Mouse (Mus musculus) layer of hippocampus, postnatal 14 days (tissue): ENCODE data around the gene Sik2. TPM values are rescaled to one million over a fixed set of nuclear protein-coding genes. Genes with fewer than 3 reads are reported as not detected.

Source experiments
- DNase-seq, 2 experiments: peaks; one replicate each; pipeline ENCODE4 v3.0.0; 2021 to 2022; ENCODE audit warnings: low spot score in 2 of 2, mixed read lengths in 1 of 2
- total RNA-seq, 2 experiments: library from RNA; stranded (reverse); gene quantifications; 2 replicates each; pipeline ENCODE4 v1.2.3; 2021

The Sik2 gene
- total RNA-seq, 2 experiments from 2014 or later = 34.6 to 42.5 TPM

DNA sequence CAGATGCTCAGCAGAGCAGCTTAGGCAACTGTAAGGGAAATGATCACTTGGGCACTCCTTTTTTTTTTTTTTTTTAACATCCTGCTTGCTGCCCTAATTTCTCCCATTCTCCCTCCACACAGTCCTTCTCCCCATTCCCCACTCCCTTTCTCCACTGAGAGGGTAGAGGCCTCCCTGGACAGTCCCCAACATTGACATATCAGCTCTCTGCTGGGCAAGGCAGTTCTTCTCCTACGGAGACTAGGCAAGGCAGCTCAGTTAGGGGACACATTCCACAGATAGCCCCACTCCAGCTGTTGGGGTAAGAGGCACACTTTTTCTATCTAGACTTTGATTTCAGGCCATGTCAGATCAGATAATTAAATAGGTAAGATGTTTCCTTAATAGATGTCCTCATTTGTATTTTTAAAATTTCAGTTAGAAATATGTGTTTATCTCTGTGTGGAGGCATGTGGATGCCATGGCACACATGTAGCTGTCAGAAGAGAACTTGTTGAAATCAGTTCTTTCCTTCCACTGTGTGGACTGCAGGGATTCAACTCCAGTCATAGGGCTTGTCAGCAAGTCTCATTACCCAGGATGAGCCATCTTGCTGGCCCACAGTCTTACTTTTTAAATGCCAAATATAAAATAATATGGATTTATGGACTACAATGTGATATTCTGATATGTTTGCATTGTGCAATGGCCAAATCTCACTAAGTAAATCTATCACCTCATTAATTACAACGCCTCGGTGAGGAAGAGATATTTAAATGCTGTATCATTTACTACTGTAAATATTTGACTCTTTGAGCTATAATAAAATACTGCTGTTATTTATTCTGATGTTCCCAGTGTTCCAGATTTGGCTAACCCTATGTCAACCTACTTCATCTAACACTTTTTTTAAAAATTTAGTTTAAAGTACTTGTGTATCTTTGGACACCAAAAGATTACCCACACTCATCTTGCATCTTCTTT lies 87.7 kb downstream of the Sik2 start:
- DNase-seq = no peak

DNA sequence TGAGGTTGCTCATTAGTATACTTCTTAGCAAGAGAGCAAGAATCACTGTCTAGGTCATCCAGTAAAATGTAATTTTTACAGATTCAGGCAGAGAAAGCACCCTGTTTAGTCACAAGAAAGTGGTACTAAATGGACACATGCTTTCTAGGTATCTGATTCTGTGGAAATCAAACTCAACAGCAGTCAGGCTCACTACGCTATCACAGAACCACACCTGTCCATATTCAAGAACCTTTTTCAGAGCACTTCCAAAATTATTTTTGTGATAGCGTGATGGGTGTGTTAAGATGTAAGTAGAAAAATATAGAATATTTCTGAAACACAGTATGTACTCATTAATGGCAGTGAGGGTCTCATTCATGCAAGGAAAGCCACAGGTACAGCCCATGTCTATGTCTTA lies 89.3 kb downstream of the Sik2 start:
- DNase-seq = no peak

GRCm38 (mm10) chr9:50918131-50918530 lies 90.7 kb downstream of the Sik2 start:
- no peak for DNase-seq

DNA sequence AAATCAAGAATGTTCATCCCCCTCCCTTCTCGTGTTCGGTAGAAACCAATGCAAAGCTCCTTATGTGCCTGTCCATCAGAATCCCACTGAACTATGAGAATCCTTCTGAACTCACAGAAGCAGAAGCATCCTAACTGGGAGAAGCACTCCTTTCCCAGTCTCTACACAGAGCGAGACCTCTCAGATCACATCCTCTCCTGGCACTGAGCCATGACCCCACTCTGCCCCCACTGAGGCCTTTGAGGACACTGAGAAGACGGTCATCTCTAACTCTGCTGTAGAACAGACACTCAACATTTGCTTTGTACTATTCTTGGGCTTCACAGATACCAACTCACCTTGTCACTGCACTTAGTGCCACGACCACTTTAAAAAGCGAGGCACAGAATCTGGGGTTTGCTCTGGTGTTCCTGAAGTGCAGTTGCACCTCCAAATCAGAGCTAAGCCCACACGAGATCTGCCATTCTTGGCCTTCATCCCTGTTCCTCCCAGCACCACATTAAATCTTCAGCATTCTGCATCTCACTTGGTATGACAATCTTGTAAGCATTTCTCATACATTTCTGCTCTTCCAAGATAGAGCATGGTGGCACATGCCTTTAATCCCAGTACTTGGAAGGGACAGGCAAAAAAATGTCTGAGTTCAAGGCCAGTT lies 96.9 kb downstream of the Sik2 start:
- DNase-seq = no peak

- no peak for DNase-seq
Measured at GRCm38 (mm10) chr9:50905321-50905720, 103.6 kb downstream of the Sik2 start.

DNA sequence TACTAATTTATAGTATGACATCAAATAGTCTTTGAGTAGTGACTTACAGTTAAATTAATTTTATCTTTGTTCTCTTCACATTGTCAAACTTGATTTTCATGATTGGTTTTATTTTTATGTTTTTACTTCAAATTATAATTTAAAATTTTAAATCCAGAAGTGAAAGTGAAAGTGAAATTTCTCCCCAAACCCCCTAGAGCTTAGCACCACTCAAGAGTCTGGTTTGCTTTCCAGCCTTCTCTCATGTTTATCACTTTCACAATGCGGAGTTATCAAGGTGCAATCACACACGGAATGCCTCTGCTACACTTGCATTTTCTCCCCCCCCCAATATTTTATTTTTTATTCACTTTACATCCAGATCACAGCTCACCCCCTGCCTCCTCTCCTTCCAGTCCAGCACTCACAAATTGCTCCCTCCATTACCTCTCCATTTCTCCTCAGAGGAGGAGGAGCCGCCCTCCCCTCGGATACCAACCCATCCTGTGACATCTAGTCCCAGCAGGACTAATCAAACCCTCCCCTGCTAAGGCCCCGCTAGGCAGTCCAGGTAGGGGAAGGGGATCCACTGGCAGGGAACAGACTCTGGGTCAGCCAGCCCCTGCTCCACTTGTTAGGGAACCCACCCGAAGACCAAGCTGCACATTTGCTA lies 104.6 kb downstream of the Sik2 start:
- DNase-seq = no peak

GRCm38 (mm10) chr9:50900026-50900920 lies 108.6 kb downstream of the Sik2 start:
- peak in 1 of 2 experiments; percentile 35 for DNase-seq

- DNase-seq = peak; percentile 50 to 74
Measured at GRCm38 (mm10) chr9:50893665-50894064, 115.2 kb downstream of the Sik2 start.

DNA sequence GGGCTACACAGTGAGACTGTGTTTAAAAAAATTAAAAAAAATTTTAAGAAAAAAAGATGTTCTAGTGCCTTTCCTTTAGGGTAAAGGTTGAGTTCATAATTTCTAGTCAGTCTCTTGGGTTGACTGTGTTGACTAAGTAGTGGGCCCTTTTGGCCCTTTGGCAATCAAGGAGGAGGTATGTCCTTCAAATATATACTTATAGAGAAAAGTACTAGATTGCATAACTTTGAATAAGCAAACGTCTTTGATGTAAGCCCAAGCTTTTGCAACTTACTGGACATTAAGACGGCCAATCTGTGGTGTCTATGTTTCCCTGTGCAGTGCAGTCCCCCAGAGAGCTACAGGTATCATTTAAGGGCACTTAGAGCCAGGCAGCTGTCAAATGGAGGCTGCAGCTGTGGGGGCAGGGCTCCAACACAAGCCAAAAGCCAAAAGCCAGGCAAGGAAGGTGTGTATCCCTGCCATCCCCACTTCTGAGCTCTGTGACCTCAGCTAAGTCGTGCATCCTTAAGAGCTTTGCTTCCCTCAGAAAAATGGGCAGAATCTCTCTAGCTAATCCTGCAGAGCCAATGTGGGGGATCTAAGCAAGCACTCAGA lies 118.3 kb downstream of the Sik2 start:
- DNase-seq = no peak

- DNase-seq = no peak
Measured at GRCm38 (mm10) chr9:50889964-50890363, 118.9 kb downstream of the Sik2 start.

GRCm38 (mm10) chr9:50889211-50889610 lies 119.7 kb downstream of the Sik2 start:
- DNase-seq = no peak

DNA sequence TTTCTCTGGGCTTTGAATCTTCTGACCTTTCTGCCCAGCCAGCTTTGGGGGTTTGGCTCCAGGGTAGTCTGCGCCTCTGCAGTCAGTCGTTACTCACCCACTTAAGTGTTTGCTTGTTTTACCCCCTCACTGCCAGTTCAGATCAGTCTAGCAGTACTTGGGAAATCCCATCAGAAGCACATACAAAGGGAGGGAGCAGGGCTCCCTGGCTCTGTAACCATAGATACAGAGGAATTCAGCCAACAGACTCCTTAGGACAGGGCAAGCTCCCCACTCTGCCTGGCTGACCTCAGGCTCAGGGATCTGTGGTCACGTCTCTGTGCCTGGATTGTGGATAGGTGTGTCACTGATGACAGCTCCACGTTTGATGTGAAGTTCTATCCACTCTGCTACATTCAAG lies 121.5 kb downstream of the Sik2 start:
- no peak for DNase-seq

DNA sequence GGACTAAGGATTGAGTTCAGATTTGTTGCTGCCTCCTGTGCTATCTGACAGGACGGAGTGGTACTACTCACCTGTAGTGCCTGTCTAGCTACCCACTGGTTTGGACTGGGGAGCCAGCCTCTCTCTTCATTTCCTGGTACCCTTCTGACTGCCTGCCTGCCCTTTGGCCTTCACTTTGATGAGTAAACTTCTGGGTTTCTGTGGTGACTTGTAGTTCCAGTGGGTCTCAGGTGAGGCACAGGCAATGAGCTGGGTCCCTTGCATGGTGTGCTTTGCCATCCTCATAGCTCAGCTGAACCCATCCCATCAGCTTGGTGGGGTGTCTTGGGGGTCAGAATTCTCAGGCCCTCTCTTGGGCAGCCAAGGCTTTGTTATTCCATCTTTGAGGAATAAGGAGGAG lies 122.0 kb downstream of the Sik2 start:
- no peak for DNase-seq

- no peak for DNase-seq
Measured at GRCm38 (mm10) chr9:50885600-50885987, 123.3 kb downstream of the Sik2 start.

GRCm38 (mm10) chr9:50884741-50885599 lies 123.9 kb downstream of the Sik2 start:
- peak; percentile 45 to 74 for DNase-seq

GRCm38 (mm10) chr9:50884093-50884492 lies 124.8 kb downstream of the Sik2 start:
- peak in 1 of 2 experiments; percentile 31 for DNase-seq

DNA sequence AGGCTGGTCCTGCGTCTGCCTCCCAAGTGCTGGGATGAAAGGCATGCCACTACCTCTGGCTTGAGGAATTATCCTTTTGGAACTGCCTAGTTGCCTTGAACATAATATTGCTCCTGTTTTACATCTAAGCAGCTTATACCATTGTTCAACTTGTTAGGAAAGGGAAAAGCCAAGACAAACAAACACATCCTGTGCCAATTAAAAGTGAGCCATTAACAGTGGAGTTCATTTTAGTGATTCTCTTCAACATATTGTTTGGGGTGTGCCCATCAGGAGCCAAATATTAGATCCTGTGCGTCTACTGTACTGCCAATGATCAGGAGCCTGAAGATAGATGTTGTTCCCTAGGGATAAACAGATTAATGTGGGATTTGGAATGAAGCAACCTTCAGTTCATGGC lies 126.7 kb downstream of the Sik2 start:
- no peak for DNase-seq

DNA sequence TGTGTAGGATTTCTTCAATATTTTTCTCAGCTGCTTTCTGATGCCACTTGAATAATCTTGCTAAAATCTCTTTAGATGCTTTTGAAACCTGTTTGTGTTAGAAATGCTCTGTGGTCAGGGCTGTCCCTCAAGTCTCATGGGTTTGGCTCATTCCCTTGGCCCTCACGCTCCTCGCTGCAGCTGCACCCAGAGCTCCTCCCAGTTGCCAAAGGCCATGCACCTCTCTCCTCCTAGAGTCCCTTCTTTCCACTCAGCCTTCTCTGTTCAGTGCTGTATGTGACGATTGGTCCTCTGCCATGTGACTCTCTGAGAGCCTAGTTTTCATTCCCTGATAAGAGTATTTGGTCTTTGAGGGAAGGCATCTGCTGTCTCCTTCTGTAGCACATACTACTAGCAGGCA lies 131.4 kb downstream of the Sik2 start:
- no peak for DNase-seq

DNA sequence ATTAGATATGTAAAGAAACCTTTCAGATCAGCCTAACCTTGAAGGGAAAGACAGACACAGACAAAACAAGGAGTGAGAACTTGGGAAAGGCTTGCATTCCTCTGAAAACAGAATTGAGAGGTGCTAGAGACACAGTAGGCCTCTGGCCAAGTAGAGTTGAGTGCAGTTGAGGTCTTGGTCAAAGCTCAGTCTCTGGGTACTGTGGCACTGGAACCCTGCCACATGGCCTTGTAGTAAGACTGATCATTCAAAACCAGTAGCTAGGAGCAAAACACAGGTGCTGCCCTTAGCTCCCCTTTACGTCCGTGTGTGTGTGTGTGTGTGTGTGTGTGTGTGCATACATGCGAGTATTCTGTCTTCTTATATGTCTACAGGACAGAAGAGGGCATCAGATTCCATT lies 132.6 kb downstream of the Sik2 start:
- no peak for DNase-seq

- DNase-seq = no peak
Measured at GRCm38 (mm10) chr9:50875470-50875869, 133.4 kb downstream of the Sik2 start.
